Mouse (Mus musculus) adrenal gland, postnatal 25 days (tissue): ENCODE measurements around the gene Atg101. TPM values are rescaled to one million over a fixed set of nuclear protein-coding genes. Genes with fewer than 3 reads are reported as not detected.

ENCODE experiments used
- DNase-seq: peaks from one replicate; pipeline ENCODE4 v3.0.0; 2021; ENCODE audit warnings: mixed read lengths
- total RNA-seq: library from RNA; stranded (reverse); gene quantifications from 2 replicates; pipeline ENCODE4 v1.2.3, GENCODE M21; 2021

Atg101 gene
- total RNA-seq, 1 experiment from 2014 or later = 40.6 TPM

DNA sequence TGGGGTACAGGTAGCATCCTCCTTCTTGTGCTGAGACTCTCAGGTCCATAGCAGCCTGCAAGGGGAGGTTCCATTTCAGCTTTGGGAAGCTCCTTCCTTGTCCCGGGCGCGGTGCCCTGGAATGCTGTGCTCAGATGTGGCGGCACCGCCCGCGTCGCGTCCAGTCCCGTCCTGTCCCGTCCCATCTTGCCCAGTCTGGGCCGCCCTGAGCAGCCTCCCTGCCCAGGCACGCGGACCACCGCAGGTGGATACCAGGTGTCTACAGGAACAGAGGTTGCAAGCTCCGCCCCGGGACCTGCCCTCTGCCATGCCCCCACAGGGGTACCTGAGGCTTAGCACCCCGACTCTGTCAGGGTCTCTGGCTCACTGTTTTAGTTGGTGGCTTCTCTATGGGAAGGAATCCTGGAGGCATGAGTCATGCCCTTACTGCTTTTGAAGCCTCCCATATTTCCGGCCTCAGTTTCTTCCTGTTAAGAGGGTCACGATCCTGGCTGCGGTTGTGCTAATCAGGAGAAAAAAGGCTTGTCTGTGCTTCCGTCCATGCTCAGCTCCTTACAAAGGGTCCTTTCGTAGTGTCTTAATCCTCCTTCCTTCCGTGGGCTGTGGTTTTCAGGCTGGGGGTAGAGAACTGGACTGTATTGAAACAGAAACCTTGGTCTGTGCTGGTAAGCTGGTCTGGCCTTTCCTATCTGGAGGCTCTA, 52.6 kb downstream of the Atg101 start:
- DNase-seq = no peak

DNA sequence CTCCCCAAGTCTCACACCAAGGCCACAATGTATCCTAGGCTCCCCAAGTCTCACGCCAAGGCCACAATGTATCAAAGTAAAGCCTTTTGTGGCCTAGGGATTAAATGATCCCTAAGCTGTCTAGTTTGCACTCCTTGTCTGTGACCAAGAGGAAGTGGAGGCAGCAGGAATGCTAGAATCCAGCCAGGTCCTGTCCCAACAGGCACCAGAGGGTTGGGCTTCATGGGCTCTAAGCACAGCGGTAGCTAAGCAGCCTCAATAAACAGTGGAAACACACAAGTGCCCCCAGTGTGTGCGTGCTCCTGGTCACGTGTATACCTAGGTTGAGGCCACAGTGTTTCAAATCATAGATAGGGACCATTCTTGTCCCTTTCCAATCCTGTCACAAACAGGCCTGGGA, 54.3 kb downstream of the Atg101 start:
- DNase-seq = no peak

DNA sequence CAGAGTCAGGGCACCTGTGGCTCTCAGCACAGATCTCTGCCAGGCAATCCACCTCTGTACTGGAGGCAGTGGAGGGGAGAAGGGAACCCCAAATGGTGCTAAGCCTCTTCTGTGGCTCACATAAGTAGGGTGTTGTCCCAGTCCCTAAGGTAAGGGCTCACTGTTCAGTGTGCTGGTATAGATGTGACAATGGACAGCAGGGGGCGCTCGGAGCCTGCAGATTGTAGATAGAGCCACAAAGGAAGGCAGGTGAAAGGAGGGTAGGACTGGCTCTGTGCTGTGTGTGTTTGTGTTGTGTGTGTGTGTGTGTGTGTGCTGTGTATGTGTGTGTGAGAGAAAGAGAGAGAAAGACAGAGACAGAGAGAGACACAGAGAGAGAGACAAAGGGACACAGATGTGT, 55.5 kb downstream of the Atg101 start:
- peak; percentile 89 for DNase-seq

Other genes with a start within 250 kb of the Atg101 start
- not detected in 2 replicates for gene Gm47841, start 236.9 kb upstream of the Atg101 start, total RNA-seq
- gene Fignl2, start 205.7 kb upstream of the Atg101 start, total RNA-seq = 9.0 and 10.2 TPM in 2 replicates
- gene Ankrd33, start 168.5 kb upstream of the Atg101 start, total RNA-seq = 0.62 and 0.64 TPM in 2 replicates
- gene Acvrl1, start 155.8 kb upstream of the Atg101 start, total RNA-seq = 11.1 and 15.5 TPM in 2 replicates
- gene Acvr1b, start 110.2 kb upstream of the Atg101 start, total RNA-seq = 9.0 and 11.2 TPM in 2 replicates
- 9.8 and 16.3 TPM in 2 replicates for gene Grasp, start 60.1 kb upstream of the Atg101 start, total RNA-seq
- gene Nr4a1, start 30.0 kb upstream of the Atg101 start, total RNA-seq = 98.7 and 131 TPM in 2 replicates
- 0.27 TPM in 1 of 2 replicates, not detected in the other for gene 6030408B16Rik, start 8.9 kb downstream of the Atg101 start, total RNA-seq
- gene Krt80, start 85.9 kb downstream of the Atg101 start, total RNA-seq = 1.0 and 1.3 TPM in 2 replicates
- gene Krt7, start 126.8 kb downstream of the Atg101 start, total RNA-seq = 0.67 and 0.76 TPM in 2 replicates
- not detected in 2 replicates for gene Krt87, start 154.5 kb downstream of the Atg101 start, total RNA-seq
- not detected in 2 replicates for gene Krt88, start 163.5 kb downstream of the Atg101 start, total RNA-seq
- gene Krt81, start 179.5 kb downstream of the Atg101 start, total RNA-seq = not detected in 2 replicates
- not detected in 2 replicates for gene Krt86, start 189.2 kb downstream of the Atg101 start, total RNA-seq
- gene Krt83, start 207.2 kb downstream of the Atg101 start, total RNA-seq = not detected in 2 replicates
- not detected in 2 replicates for gene Gm49425, start 233.0 kb downstream of the Atg101 start, total RNA-seq
- not detected in 2 replicates for gene Krt84, start 248.5 kb downstream of the Atg101 start, total RNA-seq